Mouse (Mus musculus) forebrain, embryonic 16.5 days (tissue): ENCODE measurements around the gene Gm28048. TPM values are rescaled to one million over a fixed set of nuclear protein-coding genes. Genes with fewer than 3 reads are reported as not detected.

Experiments used
- ATAC-seq: fragments of 200-750 bp; cut with Nextera tagmentation; 2 replicates; pipeline ENCODE4 v1.8.0; 2017; ENCODE audit warnings: mild to moderate bottlenecking, moderate library complexity
- H3K27ac ChIP-seq: fragments of 300-500 bp; sonication (generic); 2 replicates; pipeline ENCODE4 v1.5.1; 2014; ENCODE audit warnings: low read length, control low read depth
- H3K27me3 ChIP-seq: fragments of 300-500 bp; sonication (generic); replicated peaks from 2 replicates; pipeline ENCODE4 v1.6.1; 2014; ENCODE audit warnings: low read length; ENCODE audit not compliant: control insufficient read depth, insufficient read depth
- H3K36me3 ChIP-seq: fragments of 300-500 bp; sonication (generic); 2 replicates; pipeline ENCODE4 v1.6.1; 2014; ENCODE audit not compliant: control insufficient read depth, insufficient read depth
- H3K4me1 ChIP-seq: fragments of 300-500 bp; sonication (generic); replicated peaks from 2 replicates; pipeline ENCODE4 v1.6.1; 2014; ENCODE audit warnings: low read length; ENCODE audit not compliant: control insufficient read depth, insufficient read depth
- H3K4me2 ChIP-seq: fragments of 300-500 bp; sonication (generic); 2 replicates; pipeline ENCODE4 v1.6.1; 2014; ENCODE audit warnings: mild to moderate bottlenecking, low read length, control low read depth
- H3K4me3 ChIP-seq: fragments of 300-500 bp; sonication (generic); replicated peaks from 2 replicates; pipeline ENCODE4 v1.5.1; 2014; ENCODE audit warnings: mild to moderate bottlenecking, low read length, control low read depth
- H3K9ac ChIP-seq: fragments of 300-500 bp; sonication (generic); replicated peaks from 2 replicates; pipeline ENCODE4 v1.6.1; 2014; ENCODE audit warnings: low read depth, low read length, control low read depth
- H3K9me3 ChIP-seq: fragments of 300-500 bp; sonication (generic); 2 replicates; pipeline ENCODE4 v1.6.1; 2016; ENCODE audit warnings: low read length; ENCODE audit not compliant: control insufficient read depth
- WGBS: fragments of 180-500 bp; shearing (Covaris S2); extraction: QIAGEN DNeasy Blood & Tissue Kit; methylation state at CpG from one replicate; pipeline ENCODE4 v1.1.7; 2014; 5-methylcytosine and 5-hydroxymethylcytosine counted together
- polyA plus RNA-seq: library from polyadenylated mRNA; unstranded; fragments of >200 nt; fragmentation: Nextera tagmentation; extraction: Ambion mirVana; gene quantifications from 2 replicates; pipeline ENCODE4 v1.2.1, GENCODE M21; 2015

The Gm28048 gene
- polyA plus RNA-seq, 1 experiment from 2014 or later: 3.0 TPM

DNA sequence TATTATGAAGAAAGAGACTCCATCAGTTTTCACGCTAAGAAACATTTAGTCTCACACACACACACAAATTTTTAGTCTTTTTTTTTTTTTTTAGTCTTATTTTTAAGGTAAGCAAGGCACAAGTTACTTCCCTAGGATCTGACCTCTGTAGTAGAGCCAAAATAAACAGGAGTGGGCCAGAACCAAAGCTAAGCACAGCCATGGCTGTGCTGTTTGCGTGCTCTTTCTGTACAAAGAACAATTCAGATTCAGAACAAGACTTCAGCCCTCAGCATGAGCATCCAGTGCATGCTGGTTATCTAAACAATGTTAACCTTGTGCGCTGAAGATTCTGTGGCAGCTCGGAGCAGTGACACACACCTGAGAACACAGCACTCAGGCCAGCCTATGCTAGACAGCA is 17.5 kb downstream of the Gm28048 start:
- no peak for ATAC-seq
- peaks cover 3% of the 10 kb centered on the region; the same call in 1 of the 2 replicates for H3K9me3 ChIP-seq
- no peak overlapping the region for H3K4me3 ChIP-seq
- WGBS: 79% methylated on average over 4 of the region's 4 CpGs
- no peaks in the 10 kb centered on the region for H3K27me3 ChIP-seq
- no peak overlapping the region for H3K9ac ChIP-seq
- H3K27ac ChIP-seq: no peak overlapping the region
- H3K36me3 ChIP-seq: 0 out of 2 replicates have a peak, but pooled peaks cover 2% of the 10 kb centered on the region
- H3K4me1 ChIP-seq: no peaks in the 10 kb centered on the region
- no peak overlapping the region for H3K4me2 ChIP-seq

DNA sequence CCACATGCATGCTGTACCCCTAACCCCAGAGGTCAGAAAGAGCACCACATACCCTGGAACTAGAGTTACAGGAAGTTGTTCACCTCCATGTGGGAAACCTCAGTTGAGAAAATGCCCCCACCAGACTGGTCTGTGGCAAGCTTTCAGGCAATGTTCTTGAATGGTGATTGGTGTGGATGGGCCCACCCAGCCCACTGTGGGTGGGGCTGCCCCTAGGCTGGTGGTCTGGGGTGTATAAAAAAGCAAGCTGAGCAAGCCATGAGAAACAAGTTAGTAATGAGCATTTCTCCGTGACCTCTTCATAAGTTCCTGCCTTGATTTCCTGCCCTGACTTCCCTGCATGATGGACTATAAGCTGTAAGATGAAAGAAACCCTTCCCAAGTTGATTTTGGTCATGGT is 19.8 kb downstream of the Gm28048 start:
- no peak overlapping the region for H3K4me3 ChIP-seq
- H3K36me3 ChIP-seq: 0 out of 2 replicates have a peak, but pooled peaks cover 2% of the 10 kb centered on the region
- H3K27ac ChIP-seq: no peak overlapping the region
- no peak for ATAC-seq
- no peaks in the 10 kb centered on the region for H3K27me3 ChIP-seq
- H3K9ac ChIP-seq: no peak overlapping the region
- H3K4me1 ChIP-seq: no peaks in the 10 kb centered on the region
- no peak overlapping the region for H3K4me2 ChIP-seq
- WGBS: 93% methylated on average over 1 of the region's 1 CpGs
- no peaks in the 10 kb centered on the region for H3K9me3 ChIP-seq

DNA sequence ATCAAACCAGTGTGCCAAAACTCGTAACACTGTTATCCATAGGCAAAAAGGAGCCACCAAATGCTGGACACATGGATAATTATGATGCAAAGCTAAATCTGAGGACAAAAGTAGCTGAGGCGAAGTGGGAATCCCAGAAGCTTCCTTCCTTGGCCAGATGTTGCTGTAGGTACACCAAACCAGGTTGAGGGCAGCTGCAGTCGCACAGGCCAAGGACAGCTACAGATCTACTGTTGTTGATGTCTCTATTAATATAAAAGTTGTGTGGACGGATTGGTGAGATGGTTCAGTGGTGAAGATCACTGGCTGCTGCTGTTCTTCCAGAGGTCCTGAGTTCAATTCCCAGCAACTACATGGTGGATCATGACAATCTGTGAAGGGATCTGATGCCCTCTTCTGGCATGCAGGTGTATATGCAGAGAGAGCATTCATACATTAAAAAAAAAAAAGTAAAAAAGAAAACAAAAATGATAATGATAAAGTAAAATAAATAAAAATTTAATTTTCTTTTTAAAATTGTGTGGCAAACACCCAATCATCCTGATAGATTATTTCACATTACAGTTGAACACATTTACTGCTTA is 24.0 kb downstream of the Gm28048 start:
- Histone ChIP-seq H3K36me3 (no peaks in the 10 kb centered on the region; the same call in 1 of the 2 replicates), H3K4me3 (no peak overlapping the region), H3K27ac (no peak overlapping the region), H3K9ac (no peak overlapping the region), H3K4me2 (no peak overlapping the region), H3K9me3 (no peaks in the 10 kb centered on the region), H3K4me1 (no peaks in the 10 kb centered on the region), H3K27me3 (no peaks in the 10 kb centered on the region)
- ATAC-seq: no peak
- 89% methylated on average over 4 of the region's 4 CpGs for WGBS

DNA sequence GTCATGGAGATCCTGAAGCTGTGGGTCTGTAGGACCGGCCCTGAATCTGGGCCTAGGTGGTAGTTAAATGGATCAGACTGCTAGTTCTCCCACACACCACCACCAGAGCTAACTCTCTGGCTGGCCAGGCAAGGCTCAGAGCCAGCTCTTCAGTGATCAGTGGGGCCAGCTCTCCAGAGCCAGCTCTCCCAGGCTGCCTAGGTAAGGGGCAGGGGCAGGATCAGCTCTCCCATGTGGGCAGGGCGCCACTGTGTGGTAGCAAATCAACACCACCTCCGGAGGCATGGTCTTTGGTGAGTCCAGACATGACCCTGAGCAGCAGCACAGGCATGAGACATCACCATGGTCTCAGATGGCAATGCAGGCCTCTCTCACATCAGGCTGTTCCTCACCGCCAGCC is 25.1 kb downstream of the Gm28048 start:
- no peak overlapping the region for H3K4me2 ChIP-seq
- 68% methylated on average over 4 of the region's 4 CpGs for WGBS
- no peak overlapping the region for H3K27ac ChIP-seq
- H3K36me3 ChIP-seq: no peaks in the 10 kb centered on the region; the same call in 1 of the 2 replicates
- no peak for ATAC-seq
- no peaks in the 10 kb centered on the region for H3K27me3 ChIP-seq
- no peaks in the 10 kb centered on the region for H3K4me1 ChIP-seq
- H3K9ac ChIP-seq: no peak overlapping the region
- H3K4me3 ChIP-seq: no peak overlapping the region
- H3K9me3 ChIP-seq: no peaks in the 10 kb centered on the region

DNA sequence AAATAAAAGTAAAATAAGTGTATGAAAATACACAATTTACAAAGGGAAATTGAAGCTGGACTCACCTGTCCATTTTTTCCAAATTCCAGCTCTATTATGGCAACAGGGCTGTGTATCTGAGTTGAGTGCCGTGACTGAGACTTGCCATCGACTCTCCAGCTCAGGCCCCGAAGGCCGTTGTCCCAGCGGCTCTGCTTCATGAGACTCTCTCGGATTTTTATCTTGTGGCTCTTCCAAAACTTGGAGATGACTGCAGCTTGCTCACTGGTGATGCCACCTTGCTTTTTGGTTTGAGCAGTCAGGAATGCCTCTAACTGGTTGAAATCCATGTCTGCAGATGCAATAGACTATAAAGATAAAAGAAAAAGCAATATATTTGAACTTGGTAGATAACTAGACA is 25.5 kb downstream of the Gm28048 start:
- no peak overlapping the region for H3K4me3 ChIP-seq

DNA sequence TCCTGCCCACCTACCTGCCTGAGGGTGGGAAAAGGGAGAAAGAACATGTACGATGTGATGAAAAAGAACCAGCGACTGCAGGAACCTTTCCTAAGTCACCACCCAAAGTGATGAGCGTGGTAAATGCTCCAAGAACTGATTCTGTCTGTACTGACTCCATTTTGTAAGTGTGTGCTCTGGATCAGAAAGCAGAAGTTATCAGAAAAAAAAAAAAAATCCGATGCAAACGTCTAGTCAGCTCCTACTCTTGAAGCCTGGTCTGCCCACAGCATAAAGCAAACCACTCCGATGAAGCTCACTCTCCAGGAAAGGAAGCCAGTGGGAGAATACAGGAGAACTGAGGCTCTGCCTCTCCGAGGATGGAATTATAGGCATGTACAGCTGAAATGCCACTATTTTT is 29.2 kb downstream of the Gm28048 start:
- no peaks in the 10 kb centered on the region for H3K9me3 ChIP-seq
- no peak overlapping the region for H3K27ac ChIP-seq
- no peak overlapping the region for H3K4me2 ChIP-seq
- no peak overlapping the region for H3K4me3 ChIP-seq
- H3K4me1 ChIP-seq: no peaks in the 10 kb centered on the region
- H3K27me3 ChIP-seq: no peaks in the 10 kb centered on the region
- H3K36me3 ChIP-seq: no peaks in the 10 kb centered on the region; the same call in 1 of the 2 replicates
- H3K9ac ChIP-seq: no peak overlapping the region
- 95% methylated on average over 7 of the region's 7 CpGs for WGBS
- ATAC-seq: no peak

More for the DNA sequence above, 25.5 kb downstream of the Gm28048 start:
- no peak for ATAC-seq
- no peak overlapping the region for H3K9ac ChIP-seq
- no peaks in the 10 kb centered on the region; the same call in 1 of the 2 replicates for H3K36me3 ChIP-seq
- no peaks in the 10 kb centered on the region for H3K27me3 ChIP-seq
- no peaks in the 10 kb centered on the region for H3K4me1 ChIP-seq
- H3K4me2 ChIP-seq: no peak overlapping the region
- no peaks in the 10 kb centered on the region for H3K9me3 ChIP-seq
- no peak overlapping the region for H3K27ac ChIP-seq
- 96% methylated on average over 6 of the region's 6 CpGs for WGBS

DNA sequence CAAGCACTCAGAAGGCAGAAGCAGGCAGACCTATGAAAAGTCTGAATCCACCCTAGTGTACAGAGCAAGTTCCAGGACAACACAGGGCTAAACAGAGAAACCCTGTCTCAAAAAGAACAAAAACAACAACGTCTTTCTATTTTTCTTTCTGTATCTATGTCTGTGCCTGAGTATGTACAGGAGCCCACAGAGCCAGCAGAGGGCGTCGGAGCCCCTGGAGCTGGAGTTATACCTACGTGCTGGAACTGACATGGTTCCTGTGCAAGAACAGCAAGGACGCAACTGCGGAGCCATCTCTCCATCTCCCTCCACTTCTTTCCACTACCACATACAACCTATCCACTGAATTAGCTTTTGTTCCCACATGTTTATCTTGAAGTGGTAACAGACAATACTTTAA is 31.8 kb downstream of the Gm28048 start:
- Histone ChIP-seq H3K4me3 (no peak overlapping the region), H3K27ac (no peak overlapping the region), H3K4me1 (no peaks in the 10 kb centered on the region), H3K9ac (no peak overlapping the region), H3K9me3 (no peaks in the 10 kb centered on the region), H3K4me2 (no peak overlapping the region), H3K27me3 (no peaks in the 10 kb centered on the region), H3K36me3 (no peaks in the 10 kb centered on the region)
- no peak for ATAC-seq
- WGBS: 92% methylated on average over 6 of the region's 6 CpGs

DNA sequence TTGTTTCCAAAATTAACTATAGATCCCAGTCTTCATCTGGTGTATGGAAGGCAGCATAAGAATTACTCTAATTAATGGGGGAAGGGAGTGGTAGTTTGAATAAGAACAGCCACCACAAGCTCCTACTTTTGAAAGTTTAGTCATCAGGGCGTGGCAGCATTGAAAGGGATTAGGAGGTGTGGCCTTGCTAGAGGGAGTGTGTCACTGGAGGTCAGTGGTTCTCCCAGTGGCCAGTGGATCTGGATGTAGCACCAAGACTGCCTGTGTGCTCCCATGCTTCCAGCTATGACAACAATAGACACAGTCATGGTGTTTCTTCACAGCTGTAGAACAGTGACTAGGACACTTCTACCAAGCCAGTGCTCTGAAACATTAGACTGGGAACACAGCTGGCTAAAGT is 32.8 kb downstream of the Gm28048 start:
- Histone ChIP-seq H3K4me1 (no peaks in the 10 kb centered on the region), H3K9ac (no peak overlapping the region), H3K27ac (no peak overlapping the region), H3K36me3 (no peaks in the 10 kb centered on the region), H3K4me2 (no peak overlapping the region), H3K4me3 (no peak overlapping the region), H3K27me3 (no peaks in the 10 kb centered on the region), H3K9me3 (no peaks in the 10 kb centered on the region)
- 76% methylated on average over 1 of the region's 1 CpGs for WGBS
- no peak for ATAC-seq

DNA sequence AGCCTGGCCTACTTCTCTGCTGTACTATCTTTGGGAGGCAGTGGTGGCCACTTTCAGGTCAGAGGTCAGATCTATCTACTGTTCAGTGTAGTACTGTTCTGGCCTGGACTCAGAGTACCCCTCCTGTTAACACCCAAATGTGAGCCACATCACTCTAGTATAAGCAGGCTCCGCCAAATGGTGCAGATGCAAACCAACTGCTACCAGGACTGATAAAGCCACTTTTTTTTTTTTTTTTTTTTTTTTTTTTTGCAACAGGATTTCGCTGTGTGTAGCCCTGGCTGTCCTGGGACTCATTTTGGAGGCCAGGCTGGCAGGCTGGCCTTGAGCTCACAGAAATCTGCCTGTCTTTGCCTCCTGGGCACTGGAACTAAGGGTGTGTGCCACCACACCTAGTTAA is 42.9 kb downstream of the Gm28048 start:
- H3K36me3 ChIP-seq: no peaks in the 10 kb centered on the region
- H3K27ac ChIP-seq: no peak overlapping the region
- H3K9ac ChIP-seq: no peak overlapping the region
- no peaks in the 10 kb centered on the region for H3K27me3 ChIP-seq
- 94% methylated on average over 2 of the region's 2 CpGs for WGBS
- no peak overlapping the region for H3K4me3 ChIP-seq
- H3K4me2 ChIP-seq: no peak overlapping the region
- peaks cover 2% of the 10 kb centered on the region; the same call in 1 of the 2 replicates for H3K4me1 ChIP-seq
- no peak for ATAC-seq
- H3K9me3 ChIP-seq: no peaks in the 10 kb centered on the region
